8 mouse cellular contexts compared by ENCODE assay signal in the genomic region with DNA sequence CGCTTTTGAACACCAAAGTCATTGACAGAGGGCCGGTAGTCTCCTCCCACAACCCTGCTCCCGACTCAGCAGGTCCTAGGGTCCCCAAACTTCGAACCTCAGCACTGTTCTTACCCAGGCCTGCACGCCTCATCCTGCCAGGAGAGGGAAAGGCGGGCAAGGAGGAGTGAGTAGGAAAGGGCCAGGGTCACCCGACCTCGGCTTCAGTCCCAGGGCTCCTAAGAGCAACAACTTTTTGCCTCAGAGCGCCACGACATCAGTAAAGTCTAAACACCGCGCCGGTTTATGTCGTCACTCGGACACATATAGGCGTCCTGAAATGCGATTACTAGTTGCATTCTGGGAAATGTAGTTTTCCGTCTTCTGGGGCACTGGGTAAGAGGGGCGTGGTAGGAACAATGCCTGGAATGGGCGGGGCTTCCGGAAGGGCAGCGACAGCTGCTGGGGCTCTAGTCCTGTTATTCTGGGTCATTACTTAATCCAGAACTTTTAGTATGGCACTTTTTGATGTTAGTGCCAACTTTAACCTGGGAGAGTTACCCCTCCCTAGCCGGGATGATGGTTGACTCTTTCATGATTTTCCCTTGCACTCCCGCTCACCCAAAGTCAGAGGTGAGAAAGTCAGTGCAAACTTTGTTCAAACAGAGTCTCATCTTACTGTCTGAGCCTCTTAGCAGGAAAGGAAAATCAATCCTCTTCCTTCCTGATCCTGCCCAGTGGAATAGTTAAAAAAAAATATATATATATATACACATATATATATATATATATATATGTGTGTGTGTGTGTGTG. TPM values are rescaled to one million over a fixed set of nuclear protein-coding genes. Genes with fewer than 3 reads are reported as not detected.
DNase-seq lines count a peak whose midpoint lies in the region; ATAC-seq lines count a peak whose summit lies in the region.

A gene (minus strand): TSS at position 310 of the 792 bp plus-strand sequence.

- no peaks in the 10 kb centered on the region for H3K27me3 ChIP-seq in heart, embryonic 13.5 days (replicated peaks)
- H3K27me3 ChIP-seq in liver, embryonic 12.5 days (replicated peaks), result no peaks in the 10 kb centered on the region
- no peaks in the 10 kb centered on the region for H3K27me3 ChIP-seq in stomach, embryonic 15.5 days (replicated peaks)

- peaks cover 7% of the 10 kb centered on the region for H3K36me3 ChIP-seq in heart, embryonic 13.5 days
- 0 out of 2 replicates have a peak, but pooled peaks cover 3% of the 10 kb centered on the region for H3K36me3 ChIP-seq in liver, embryonic 12.5 days
- no peaks in the 10 kb centered on the region for H3K36me3 ChIP-seq in stomach, embryonic 15.5 days

- peak; percentile 95 for DNase-seq in CD4-positive, CD25-positive, alpha-beta regulatory T cell, adult 2 months (ENCODE audit: low read depth, low spot score)
- peak; percentile 80 for DNase-seq in fat pad, adult 2 months (ENCODE audit: extremely low read depth, low read depth, low spot score)
- DNase-seq in kidney, postnatal 10 days, result peak; percentile 96
- peak; percentile 85 to 86 for DNase-seq in natural killer cell, adult 2 months (ENCODE audit: low spot score in 2 of 2)

- H3K9me3 ChIP-seq in heart, embryonic 13.5 days, result no peaks in the 10 kb centered on the region
- H3K9me3 ChIP-seq in liver, embryonic 12.5 days (replicated peaks), result no peaks in the 10 kb centered on the region
- H3K9me3 ChIP-seq in stomach, embryonic 15.5 days, result no peaks in the 10 kb centered on the region

- peak within 1 kb of the TSS; percentile 77 for H3K27ac ChIP-seq in brown adipose tissue, adult 24 weeks (replicated peaks; ENCODE audit: low read depth, low read length)
- peak within 1 kb of the TSS; percentile 53; the same call in 1 of the 2 replicates for H3K27ac ChIP-seq in heart, embryonic 13.5 days (replicated peaks)
- H3K27ac ChIP-seq in liver, embryonic 12.5 days, result peak within 1 kb of the TSS; percentile 67; the same call in 1 of the 2 replicates
- peak within 1 kb of the TSS; percentile 68 for H3K27ac ChIP-seq in stomach, embryonic 15.5 days

- H3K4me1 ChIP-seq in brown adipose tissue, adult 24 weeks (ENCODE audit: control insufficient read depth, insufficient read depth, insufficient read length, low read length), result peaks cover 2% of the 10 kb centered on the region; the same call in 1 of the 2 replicates
- peaks cover 7% of the 10 kb centered on the region; the same call in 1 of the 2 replicates for H3K4me1 ChIP-seq in heart, embryonic 13.5 days
- H3K4me1 ChIP-seq in liver, embryonic 12.5 days, result peaks cover 5% of the 10 kb centered on the region; the same call in 1 of the 2 replicates
- 0 out of 2 replicates have a peak, but pooled peaks cover 3% of the 10 kb centered on the region for H3K4me1 ChIP-seq in stomach, embryonic 15.5 days

- WGBS in heart, embryonic 13.5 days, result 1% methylated on average over 24 of the region's 24 CpGs
- WGBS in liver, embryonic 12.5 days (ENCODE audit: insufficient replicate concordance), result 2% methylated on average over 24 of the region's 24 CpGs
- WGBS in stomach, embryonic 15.5 days, result under 1% methylated on average over 24 of the region's 24 CpGs

- peak within 1 kb of the TSS; percentile 97 for H3K4me3 ChIP-seq in brown adipose tissue, adult 24 weeks (ENCODE audit: insufficient read depth, low read depth, low read length)
- peak within 1 kb of the TSS; percentile 79 for H3K4me3 ChIP-seq in heart, embryonic 13.5 days
- H3K4me3 ChIP-seq in liver, embryonic 12.5 days, result peak within 1 kb of the TSS; percentile 82
- H3K4me3 ChIP-seq in stomach, embryonic 15.5 days (replicated peaks), result peak within 1 kb of the TSS; percentile 87

- peak within 1 kb of the TSS; percentile 77 for H3K4me2 ChIP-seq in heart, embryonic 13.5 days
- peak within 1 kb of the TSS; percentile 73 for H3K4me2 ChIP-seq in liver, embryonic 12.5 days
- H3K4me2 ChIP-seq in stomach, embryonic 15.5 days, result peak within 1 kb of the TSS; percentile 64

- H3K9ac ChIP-seq in heart, embryonic 13.5 days, result peak within 1 kb of the TSS; percentile 91
- peak within 1 kb of the TSS; percentile 79 for H3K9ac ChIP-seq in liver, embryonic 12.5 days
- H3K9ac ChIP-seq in stomach, embryonic 15.5 days, result peak within 1 kb of the TSS; percentile 67

- peak; percentile 98 for ATAC-seq in heart, embryonic 13.5 days (ENCODE audit: extremely low read depth, insufficient number of reproducible peaks, low FRiP score, low TSS enrichment)
- ATAC-seq in liver, embryonic 12.5 days, result peak; percentile 99
- peak; percentile 100 for ATAC-seq in stomach, embryonic 15.5 days (ENCODE audit: insufficient read depth, low FRiP score, low read depth)

RNA-seq across cellular contexts. Expression of the gene that starts here (rescaled TPM):
- 69.9 and 74.4 TPM in 2 replicates for polyA plus RNA-seq in brown adipose tissue, adult 24 weeks (2012; ENCODE audit: insufficient read depth, insufficient read length, missing spikeins)
- 40.4 and 41.9 TPM in 2 replicates for polyA plus RNA-seq in heart, embryonic 13.5 days (2015; fragmentation: Nextera tagmentation; extraction: Ambion mirVana)
- 42.1 and 43.1 TPM in 2 replicates for polyA plus RNA-seq in liver, embryonic 12.5 days (2016; fragmentation: Nextera tagmentation; extraction: Ambion mirVana)
- polyA plus RNA-seq in stomach, embryonic 15.5 days (2015; fragmentation: Nextera tagmentation; extraction: Ambion mirVana), result 76.0 and 76.9 TPM in 2 replicates

Comparison
In these comparisons a context has a peak if more than half of its experiments do, and no peak if none do; other contexts are left out.
1. Peak in every context shown above with its lines: DNase-seq, ATAC-seq, H3K4me3 ChIP-seq and H3K27ac ChIP-seq.